Mouse (Mus musculus) limb, embryonic 14.5 days (tissue): ENCODE measurements around the gene BC005561. TPM values are rescaled to one million over a fixed set of nuclear protein-coding genes. Genes with fewer than 3 reads are reported as not detected.

Source experiments
- polyA plus RNA-seq, 2 experiments: library from polyadenylated mRNA; depleted of rRNA in 1 of 2; stranded (reverse) in 1 of 2; unstranded in 1 of 2; fragments of >200 nt; fragmentation: Nextera tagmentation in 1 of 2; extraction: Ambion mirVana in 1 of 2; gene quantifications; 2 replicates each; pipeline versions ENCODE4 v1.2.1 to v1.2.3; 2012 to 2014

Gene BC005561
- polyA plus RNA-seq, 2 experiments = 3.6 to 11.6 TPM

Other genes starting within 250 kb of the BC005561 start
- 78.7 and 128 TPM in 2 replicates for gene Ibsp, start 209.2 kb upstream of the BC005561 start, polyA plus RNA-seq (2012; rRNA removed)
- 196 and 263 TPM in 2 replicates for gene Ibsp, start 209.2 kb upstream of the BC005561 start, polyA plus RNA-seq (2014; fragmentation: Nextera tagmentation; extraction: Ambion mirVana)
- not detected in 2 replicates for gene Mepe, start 183.0 kb upstream of the BC005561 start, polyA plus RNA-seq (2012; rRNA removed)
- not detected in 2 replicates for gene Mepe, start 183.0 kb upstream of the BC005561 start, polyA plus RNA-seq (2014; fragmentation: Nextera tagmentation; extraction: Ambion mirVana)
- 78.3 and 102 TPM in 2 replicates for gene Spp1, start 73.2 kb upstream of the BC005561 start, polyA plus RNA-seq (2012; rRNA removed)
- 132 and 195 TPM in 2 replicates for gene Spp1, start 73.2 kb upstream of the BC005561 start, polyA plus RNA-seq (2014; fragmentation: Nextera tagmentation; extraction: Ambion mirVana)
- 84.4 and 86.0 TPM in 2 replicates for gene Pkd2, start 48.9 kb upstream of the BC005561 start, polyA plus RNA-seq (2012; rRNA removed)
- gene Pkd2, start 48.9 kb upstream of the BC005561 start, polyA plus RNA-seq (2014; fragmentation: Nextera tagmentation; extraction: Ambion mirVana) = 32.6 and 38.2 TPM in 2 replicates